Mouse (Mus musculus) cerebellum, adult (tissue): ENCODE data around the gene Tut1.

Experiments used
- ATAC-seq: cut with Nextera tagmentation; 2 replicates; pipeline ENCODE4 v1.9.2; 2017; ENCODE audit warnings: mild to moderate bottlenecking, moderate library complexity, mixed read lengths; ENCODE audit not compliant: insufficient number of reproducible peaks, low FRiP score, low TSS enrichment

The Tut1 gene

GRCm38 (mm10) chr19:8981450-8982168, 28.0 kb downstream of the Tut1 start:
- no peak for ATAC-seq

DNA sequence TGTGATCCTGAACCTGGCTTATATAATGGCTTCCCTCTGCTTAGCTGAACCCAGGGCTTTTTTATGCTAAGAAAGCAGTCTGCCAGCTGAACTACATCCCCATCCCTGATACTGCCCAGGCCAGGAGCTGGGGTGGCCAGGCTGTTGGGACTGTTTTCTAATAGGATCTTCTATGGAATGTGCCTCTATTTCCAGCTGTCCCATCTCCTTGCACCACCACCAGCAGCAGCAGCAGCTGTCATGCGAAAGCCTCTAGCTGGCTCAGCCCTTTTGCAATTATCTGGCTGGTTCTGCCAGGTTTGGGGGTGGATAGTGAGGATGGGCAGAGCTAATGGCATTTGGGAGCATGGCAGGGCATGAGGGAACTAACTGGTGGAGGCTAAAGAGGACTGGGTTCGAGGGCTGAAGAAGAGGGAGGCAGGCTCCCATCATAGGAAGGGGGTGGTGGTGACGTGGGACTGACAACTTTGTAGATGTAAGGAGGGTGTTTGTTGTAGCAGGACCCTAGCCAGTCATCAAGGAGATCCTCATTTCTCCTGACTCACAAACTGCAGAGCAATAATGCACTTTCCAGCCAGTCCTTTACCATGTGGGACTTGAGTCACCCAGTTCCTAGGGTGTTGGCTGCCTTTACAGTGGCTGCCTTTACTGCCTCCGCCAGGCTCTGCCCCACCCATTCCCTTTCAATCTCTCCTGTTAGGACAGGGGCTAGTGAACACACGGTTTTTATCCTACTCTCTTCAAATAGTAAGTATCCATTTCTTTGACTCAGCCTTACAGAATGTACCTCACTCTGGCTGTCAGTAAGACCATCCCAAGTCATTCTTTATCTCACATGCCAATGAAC, 28.9 kb downstream of the Tut1 start:
- ATAC-seq = no peak

DNA sequence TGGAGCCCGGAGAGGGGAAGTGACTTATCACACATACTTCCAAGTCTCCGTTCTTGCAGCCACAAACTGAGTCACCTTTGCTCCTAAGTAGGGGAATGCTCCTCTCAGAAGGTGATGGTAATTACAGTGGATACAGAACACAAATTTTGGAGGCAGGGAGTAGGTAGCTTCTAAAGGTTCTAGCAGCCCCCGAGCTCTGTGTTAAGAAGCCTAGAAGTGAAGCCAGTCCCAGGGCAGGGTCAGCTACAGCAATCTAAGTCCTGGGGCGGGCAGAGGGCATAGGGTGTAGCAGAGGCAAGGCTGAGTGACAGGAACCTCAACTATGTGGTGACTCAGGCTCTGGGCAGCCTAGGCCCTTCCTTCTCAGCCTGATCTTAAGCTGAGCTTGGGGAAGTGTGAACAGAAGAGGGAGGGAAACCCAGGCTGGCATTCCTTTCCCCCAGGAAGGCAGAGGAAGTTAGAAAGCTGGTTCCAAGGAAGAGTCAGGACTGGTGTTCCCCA, 29.6 kb downstream of the Tut1 start:
- ATAC-seq = no peak

DNA sequence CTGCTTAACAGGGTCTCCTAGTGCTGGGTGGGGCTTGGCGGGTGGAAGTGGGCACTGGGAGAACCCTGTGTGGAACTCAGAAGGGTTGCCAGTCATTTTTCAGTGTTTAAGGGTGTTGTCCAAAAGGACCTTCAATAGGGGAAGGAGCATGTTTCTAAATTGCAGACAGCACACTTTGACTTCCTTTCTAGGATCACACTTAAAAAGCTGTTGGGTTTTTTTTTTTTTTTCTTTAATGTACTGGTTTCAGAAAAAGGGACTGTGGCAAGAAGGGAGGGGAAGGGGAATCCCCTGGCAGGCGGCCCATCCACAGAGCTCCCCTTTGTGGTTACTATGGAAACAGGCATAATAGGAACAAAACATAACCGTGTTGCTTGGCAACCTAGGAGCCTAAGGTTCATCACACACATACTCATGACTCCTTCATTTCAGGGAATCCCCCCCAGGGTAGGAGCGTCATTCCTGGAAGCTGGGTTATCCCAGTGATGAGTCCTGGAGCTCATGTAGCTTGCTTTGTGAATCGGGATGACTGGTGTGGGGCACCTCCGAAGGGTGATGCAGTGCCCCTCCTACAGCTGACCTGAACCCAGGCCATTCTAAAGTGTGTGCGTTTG, 30.7 kb downstream of the Tut1 start:
- no peak for ATAC-seq

DNA sequence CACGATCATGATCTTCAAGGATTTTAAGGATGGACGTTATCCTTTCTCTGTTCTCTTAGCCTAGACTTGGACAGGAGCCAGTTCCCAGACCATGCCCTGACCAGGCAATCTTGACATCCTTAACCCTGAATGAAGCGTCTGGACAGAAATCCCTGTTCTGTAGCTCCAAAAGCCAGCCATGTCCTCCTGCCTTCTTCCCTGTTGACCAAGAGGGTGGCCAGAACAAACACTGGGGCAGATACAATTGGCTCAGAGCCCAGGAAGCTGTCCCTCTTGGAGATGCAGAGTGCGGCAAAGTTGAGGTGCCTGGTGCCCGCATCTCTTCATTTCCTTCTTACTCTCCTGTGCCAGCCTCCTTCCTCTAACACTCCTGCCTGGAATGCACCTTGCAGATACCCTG, 32.2 kb downstream of the Tut1 start:
- ATAC-seq = no peak

GRCm38 (mm10) chr19:8987816-8988215, 34.2 kb downstream of the Tut1 start:
- no peak for ATAC-seq

GRCm38 (mm10) chr19:8988346-8989065, 34.9 kb downstream of the Tut1 start:
- ATAC-seq = no peak

GRCm38 (mm10) chr19:8989066-8989566, 35.5 kb downstream of the Tut1 start, which contains the start of gene Ahnak:
Ahnak (plus strand) TSS chr19:8989284.
- ATAC-seq = no peak

GRCm38 (mm10) chr19:8989567-8990431, 36.2 kb downstream of the Tut1 start:
- no peak for ATAC-seq

- no peak for ATAC-seq
Observed at GRCm38 (mm10) chr19:8990432-8991102, 36.9 kb downstream of the Tut1 start.

- no peak for ATAC-seq
Observed at GRCm38 (mm10) chr19:8991245-8991870, 37.7 kb downstream of the Tut1 start.

DNA sequence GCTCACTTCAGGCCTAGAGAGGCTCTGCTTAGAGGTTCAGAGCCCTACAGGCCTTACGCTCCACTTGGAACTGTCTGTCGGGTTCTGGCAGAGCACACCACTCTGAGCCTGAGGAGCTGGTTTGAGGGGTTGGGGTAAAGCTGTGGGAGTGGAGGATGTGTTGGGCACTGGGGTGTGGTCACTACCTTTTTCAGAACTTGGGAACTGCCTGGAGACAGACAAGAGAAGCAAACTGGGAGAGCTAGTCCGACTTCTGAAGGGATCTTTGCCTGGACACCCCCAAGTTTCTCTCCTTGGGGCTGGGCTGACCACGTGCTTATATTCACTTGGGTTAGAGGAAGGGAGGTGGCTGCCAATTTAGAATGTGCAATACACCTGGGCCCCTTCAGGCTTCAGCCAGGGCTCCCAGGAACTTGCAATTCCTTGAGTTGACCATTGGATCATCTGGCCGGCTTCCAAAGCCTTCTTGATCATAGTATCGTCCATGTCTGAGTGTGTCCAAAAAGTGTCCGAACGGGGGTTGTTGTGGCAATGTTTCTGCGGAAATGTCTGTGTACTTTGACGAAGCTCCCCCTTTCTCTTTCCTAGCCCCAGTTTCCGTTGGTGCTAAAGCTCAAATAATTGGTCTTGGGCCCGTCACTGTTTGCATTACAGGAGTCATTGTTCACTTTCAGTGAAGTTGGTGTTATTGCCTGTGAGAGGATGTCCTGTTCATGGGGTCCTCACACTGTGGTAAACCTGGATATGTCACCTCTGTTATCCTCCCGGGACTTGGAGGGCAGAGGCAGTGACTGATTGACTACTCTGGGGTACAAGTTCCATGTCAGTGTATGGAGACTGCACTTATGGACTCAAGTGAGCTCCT, 38.5 kb downstream of the Tut1 start:
- no peak for ATAC-seq

GRCm38 (mm10) chr19:8992769-8993624, 39.4 kb downstream of the Tut1 start:
- no peak for ATAC-seq

- no peak for ATAC-seq
Observed at GRCm38 (mm10) chr19:8993625-8993912, 39.9 kb downstream of the Tut1 start.

DNA sequence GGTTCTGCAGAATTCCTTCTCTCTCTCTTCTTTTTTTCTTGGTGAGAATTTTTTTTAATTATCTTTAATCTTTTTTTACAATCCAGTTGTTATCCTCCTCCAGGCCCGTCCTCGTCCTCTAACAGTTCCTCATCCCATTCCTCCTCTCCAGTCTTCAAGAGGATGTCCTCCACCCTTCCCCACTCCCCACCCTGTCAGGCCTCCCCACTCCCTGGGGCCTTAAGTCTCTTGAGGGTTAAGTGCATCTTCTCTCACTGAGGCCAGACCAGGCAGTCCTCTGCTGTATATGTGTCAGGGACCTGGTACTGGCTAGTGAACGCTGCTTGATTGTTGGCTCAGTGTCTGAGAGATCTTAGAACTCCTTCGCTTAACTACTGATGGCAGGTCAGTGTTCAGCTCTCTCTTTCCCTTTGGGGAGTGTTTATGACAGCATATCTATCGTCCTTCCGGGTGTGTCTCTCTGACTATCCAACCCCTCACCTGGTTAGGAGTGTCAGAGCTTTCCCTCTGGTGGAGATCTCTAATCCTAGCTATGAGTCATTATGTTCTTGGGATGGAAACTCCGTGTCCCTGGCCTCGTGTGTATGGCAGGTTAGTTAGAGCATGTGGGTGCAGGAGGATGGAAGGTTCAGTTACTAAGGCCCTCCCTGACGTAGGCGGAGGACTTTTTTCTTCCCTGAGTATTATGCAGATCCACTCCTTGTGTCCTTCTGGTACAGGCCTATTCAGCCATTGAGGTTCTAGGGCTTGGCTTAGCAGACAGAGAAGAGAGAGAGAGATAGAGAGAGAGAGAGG, 41.4 kb downstream of the Tut1 start:
- no peak for ATAC-seq

DNA sequence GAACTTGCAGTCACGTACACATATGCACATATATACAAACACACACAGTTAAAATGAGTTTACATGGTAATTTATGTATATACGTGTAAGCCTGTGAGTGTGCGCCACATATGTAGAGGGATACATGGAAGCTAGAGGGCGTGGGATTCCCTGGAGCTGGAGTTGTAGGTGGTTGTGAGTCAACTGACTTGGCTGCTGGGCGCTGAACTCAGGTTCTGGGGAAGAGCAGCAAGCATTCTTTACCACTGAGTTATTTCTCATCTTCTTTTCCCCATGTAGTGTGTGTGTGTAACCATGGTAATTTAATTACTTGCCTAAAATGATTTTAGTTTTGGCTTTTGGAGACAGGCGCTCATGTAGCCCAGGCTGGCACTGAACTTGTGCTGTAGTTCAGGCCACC, 43.0 kb downstream of the Tut1 start:
- ATAC-seq = no peak
